Mouse (Mus musculus) small intestine, adult 2 months (tissue): ENCODE data around the gene Aes.

Source experiments
- CTCF ChIP-seq: fragments of 200-500 bp; IDR thresholded peaks from 2 replicates; pipeline ENCODE4 v1.5.1; 2012; ENCODE audit warnings: low read depth, mild to moderate bottlenecking, control low read depth, inconsistent platforms, low read length, moderate library complexity, mixed read lengths; ENCODE audit not compliant: insufficient replicate concordance, insufficient read length; ENCODE audit errors: extremely low read depth
- POLR2A ChIP-seq: fragments of 200-500 bp; IDR thresholded peaks from 2 replicates; pipeline ENCODE4 v1.6.1; 2012; ENCODE audit warnings: low read depth, mild to moderate bottlenecking, control low read depth, inconsistent platforms, low read length, moderate library complexity

DNA sequence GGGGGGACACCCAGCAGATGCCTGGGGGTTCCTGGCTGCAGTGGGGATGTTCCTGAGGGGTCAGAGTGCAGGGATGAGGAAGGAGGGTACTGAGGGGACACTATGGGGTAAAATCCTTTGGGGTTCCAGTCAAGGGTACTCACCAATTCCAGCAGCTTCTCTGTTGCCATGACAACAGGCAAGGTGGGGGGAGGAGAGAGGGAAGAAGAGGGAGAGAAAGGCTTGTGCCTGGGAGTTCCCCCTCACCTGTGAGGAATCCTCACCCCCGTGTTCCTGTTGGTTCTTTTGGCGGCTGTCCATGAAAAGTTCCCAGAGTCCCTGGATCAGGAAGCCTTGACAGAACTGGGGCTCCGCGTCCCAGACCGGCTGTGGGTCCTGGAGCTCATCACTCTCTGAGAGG lies 36.3 kb downstream of the Aes start:
- TF ChIP-seq CTCF (no peak), POLR2A (no peak)
